Mouse (Mus musculus) liver, embryonic 13.5 days (tissue): Measurements from ENCODE around the gene Nfyc. TPM values are rescaled to one million over a fixed set of nuclear protein-coding genes. Genes with fewer than 3 reads are reported as not detected.

ENCODE experiments used
- ATAC-seq: fragments of 200-750 bp; cut with Nextera tagmentation; 2 replicates; pipeline ENCODE4 v1.8.0; 2017; ENCODE audit warnings: low read depth, mild to moderate bottlenecking, moderate number of reproducible peaks, moderate library complexity
- DNase-seq: peaks from one replicate; pipeline ENCODE4 v3.0.0; 2022
- H3K27ac ChIP-seq: fragments of 300-500 bp; sonication (generic); 2 replicates; pipeline ENCODE4 v1.5.1; 2015; ENCODE audit warnings: moderate library complexity, mild to moderate bottlenecking, inconsistent platforms
- H3K27me3 ChIP-seq: fragments of 300-500 bp; sonication (generic); 2 replicates; pipeline ENCODE4 v1.6.1; 2015; ENCODE audit warnings: mild to moderate bottlenecking, inconsistent platforms
- H3K36me3 ChIP-seq: fragments of 300-500 bp; sonication (generic); 2 replicates; pipeline ENCODE4 v1.6.1; 2015; ENCODE audit warnings: mild to moderate bottlenecking, inconsistent platforms
- H3K4me1 ChIP-seq: fragments of 300-500 bp; sonication (generic); replicated peaks from 2 replicates; pipeline ENCODE4 v1.6.1; 2015; ENCODE audit warnings: inconsistent platforms
- H3K4me2 ChIP-seq: fragments of 300-500 bp; sonication (generic); 2 replicates; pipeline ENCODE4 v1.6.1; 2015; ENCODE audit warnings: inconsistent platforms, mild to moderate bottlenecking, moderate library complexity
- H3K4me3 ChIP-seq: fragments of 300-500 bp; sonication (generic); replicated peaks from 2 replicates; pipeline ENCODE4 v1.5.1; 2015; ENCODE audit warnings: mild to moderate bottlenecking, inconsistent platforms
- H3K9ac ChIP-seq: fragments of 300-500 bp; sonication (generic); 2 replicates; pipeline ENCODE4 v1.6.1; 2015; ENCODE audit warnings: mild to moderate bottlenecking, inconsistent platforms
- H3K9me3 ChIP-seq: fragments of 300-500 bp; sonication (generic); replicated peaks from 2 replicates; pipeline ENCODE4 v1.6.1; 2016; ENCODE audit warnings: inconsistent platforms
- WGBS: fragments of 180-500 bp; shearing (Covaris S2); methylation state at CpG from one replicate; pipeline ENCODE4 v1.1.7; 2015; ENCODE audit not compliant: insufficient replicate concordance; 5-methylcytosine and 5-hydroxymethylcytosine counted together
- polyA plus RNA-seq: library from polyadenylated mRNA; unstranded; fragments of >200 nt; fragmentation: Nextera tagmentation; extraction: Ambion mirVana; gene quantifications from 2 replicates; pipeline ENCODE4 v1.2.1, GENCODE M21; 2015

Nfyc gene
- 54.1 and 60.4 TPM in 2 replicates for polyA plus RNA-seq

DNA sequence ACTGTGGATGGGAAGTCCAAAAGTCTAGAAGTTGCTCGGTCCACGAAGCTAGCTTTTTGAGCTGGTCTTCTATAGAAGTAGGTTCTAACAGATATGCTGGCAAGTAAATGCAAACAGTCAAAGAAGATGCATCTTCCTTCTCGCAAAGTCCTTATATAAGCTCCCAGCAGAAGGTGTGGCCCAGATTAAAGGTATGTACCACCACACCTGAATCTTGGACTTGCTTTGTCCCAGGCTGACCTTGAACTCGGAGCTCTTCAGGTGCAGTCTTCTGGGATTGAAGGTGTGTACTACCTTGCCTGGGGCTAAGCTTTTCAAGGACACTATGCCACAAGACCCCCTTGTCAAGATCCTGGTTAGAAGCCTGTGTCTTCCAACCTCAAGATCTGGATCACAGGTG is at the start of gene Nfyc:
Gene Nfyc (minus strand): TSS at position 101 of the 400 bp plus-strand sequence.
- Histone ChIP-seq H3K4me2 (no peak within 1 kb of the TSS), H3K9ac (no peak within 1 kb of the TSS), H3K36me3 (no peaks in the 10 kb centered on the region), H3K9me3 (no peaks in the 10 kb centered on the region), H3K4me3 (no peak within 1 kb of the TSS), H3K27ac (no peak within 1 kb of the TSS), H3K4me1 (peaks cover 4% of the 10 kb centered on the region), H3K27me3 (no peaks in the 10 kb centered on the region)
- DNase-seq, result no peak
- 71% methylated on average over 4 of the region's 4 CpGs for WGBS
- ATAC-seq, result no peak

DNA sequence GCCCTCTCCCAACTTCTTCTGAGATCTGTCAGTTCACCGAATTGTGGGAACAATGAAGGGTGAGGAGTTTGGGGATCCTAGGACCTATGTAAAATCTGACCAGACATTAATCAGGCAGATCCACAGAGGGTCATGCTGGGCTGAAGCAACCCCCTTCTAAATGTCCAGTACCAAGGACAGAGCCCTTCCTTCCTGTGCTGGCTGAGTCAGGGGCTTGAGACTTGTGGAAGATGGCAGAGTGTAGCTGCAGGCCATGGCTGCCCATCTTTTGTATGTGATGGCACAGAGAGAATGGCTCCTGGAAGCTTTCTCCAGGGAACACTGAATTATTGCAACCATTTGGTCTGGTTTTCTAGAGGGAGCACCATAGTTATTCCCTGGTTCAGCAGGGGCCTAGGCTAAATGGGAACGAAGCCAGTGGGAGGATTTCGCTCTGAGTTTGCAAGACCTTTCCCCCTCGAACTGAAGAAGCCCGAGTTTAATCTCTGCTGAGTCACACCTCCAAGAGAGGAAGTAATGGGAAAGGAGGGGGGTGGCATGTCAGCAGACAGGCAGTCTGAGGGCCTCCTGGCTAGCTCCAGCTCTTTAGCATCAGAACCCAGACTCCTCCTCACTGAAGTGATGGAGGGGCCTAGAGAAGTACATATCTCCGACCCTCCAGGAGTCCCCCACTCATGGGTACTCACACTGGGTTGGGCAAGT is 49.5 kb upstream of the Nfyc start:
- no peaks in the 10 kb centered on the region for H3K36me3 ChIP-seq
- ATAC-seq, result no peak
- H3K4me1 ChIP-seq, result peaks cover 11% of the 10 kb centered on the region
- no peak overlapping the region for H3K27ac ChIP-seq
- no peaks in the 10 kb centered on the region for H3K9me3 ChIP-seq
- no peak overlapping the region for H3K4me3 ChIP-seq
- no peak overlapping the region for H3K4me2 ChIP-seq
- H3K9ac ChIP-seq, result no peak overlapping the region
- 28% methylated on average over 6 of the region's 6 CpGs for WGBS
- peaks cover 4% of the 10 kb centered on the region; the same call in 1 of the 2 replicates for H3K27me3 ChIP-seq
- DNase-seq, result no peak

GRCm38 (mm10) chr4:120879386-120879785 is 48.0 kb upstream of the Nfyc start:
- no peaks in the 10 kb centered on the region for H3K36me3 ChIP-seq
- 0 out of 2 replicates have a peak, but pooled peaks cover 5% of the 10 kb centered on the region for H3K4me1 ChIP-seq
- H3K9me3 ChIP-seq, result no peaks in the 10 kb centered on the region
- no peaks in the 10 kb centered on the region for H3K27me3 ChIP-seq
- ATAC-seq, result no peak
- 25% methylated on average over 4 of the region's 4 CpGs for WGBS
- H3K4me3 ChIP-seq, result no peak overlapping the region
- no peak overlapping the region for H3K27ac ChIP-seq
- no peak for DNase-seq
- no peak overlapping the region for H3K4me2 ChIP-seq
- H3K9ac ChIP-seq, result no peak overlapping the region

DNA sequence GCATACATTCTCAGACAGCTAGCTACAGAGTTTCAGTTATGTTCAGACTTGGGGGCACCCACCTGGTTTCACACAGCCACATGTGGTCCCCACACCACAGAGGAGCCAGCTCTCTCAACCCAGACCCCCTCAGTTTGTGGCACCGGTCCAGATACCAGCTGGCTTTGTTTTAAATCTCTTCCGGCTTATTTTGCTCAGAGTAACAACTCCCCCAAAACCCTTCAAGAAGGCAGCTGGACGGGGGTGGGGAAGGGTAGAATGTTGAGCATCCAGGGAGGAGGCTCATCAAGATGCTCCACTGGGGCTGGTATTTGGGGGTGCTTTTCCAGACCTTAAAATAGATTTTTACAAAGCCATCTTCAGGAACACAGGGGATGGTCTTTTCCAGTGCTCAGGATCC is 47.4 kb upstream of the Nfyc start:
- no peak overlapping the region for H3K4me2 ChIP-seq
- 0 out of 2 replicates have a peak, but pooled peaks cover 5% of the 10 kb centered on the region for H3K4me1 ChIP-seq
- ATAC-seq (no peak), DNase-seq (no peak)
- H3K27ac ChIP-seq, result no peak overlapping the region
- no peaks in the 10 kb centered on the region for H3K9me3 ChIP-seq
- WGBS, result 63% methylated on average over 3 of the region's 3 CpGs
- H3K36me3 ChIP-seq, result no peaks in the 10 kb centered on the region
- no peak overlapping the region for H3K4me3 ChIP-seq
- H3K9ac ChIP-seq, result no peak overlapping the region
- H3K27me3 ChIP-seq, result no peaks in the 10 kb centered on the region

DNA sequence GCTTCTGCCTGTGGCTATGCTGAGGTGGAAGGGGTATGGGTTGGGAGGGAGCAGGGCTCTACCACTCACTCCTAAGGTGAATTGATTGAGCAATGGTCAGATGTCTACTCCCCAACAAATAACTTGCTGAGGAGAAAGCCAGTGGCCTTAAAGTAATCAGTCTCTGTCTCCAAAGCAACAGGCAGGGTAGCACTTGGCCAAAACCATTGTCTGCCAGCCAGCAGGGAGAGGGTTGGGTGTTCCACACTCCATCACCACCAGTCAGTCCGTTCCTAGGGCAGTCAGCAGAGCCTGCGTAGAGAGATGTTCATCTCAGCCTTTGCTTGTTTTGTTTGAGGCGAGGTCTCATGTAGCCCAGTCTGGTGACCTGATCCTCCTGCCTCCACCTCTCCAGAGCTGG is 44.6 kb upstream of the Nfyc start:
- Histone ChIP-seq H3K4me3 (no peak overlapping the region), H3K27me3 (0 out of 2 replicates have a peak, but pooled peaks cover 6% of the 10 kb centered on the region), H3K27ac (no peak overlapping the region), H3K9ac (no peak overlapping the region), H3K36me3 (no peaks in the 10 kb centered on the region), H3K4me2 (no peak overlapping the region), H3K4me1 (0 out of 2 replicates have a peak, but pooled peaks cover under 1% of the 10 kb centered on the region), H3K9me3 (no peaks in the 10 kb centered on the region)
- 63% methylated on average over 3 of the region's 3 CpGs for WGBS
- DNase-seq (no peak), ATAC-seq (no peak)

- no peaks in the 10 kb centered on the region for H3K36me3 ChIP-seq
- peaks cover 14% of the 10 kb centered on the region; the same call in 1 of the 2 replicates for H3K27me3 ChIP-seq
- H3K4me3 ChIP-seq, result no peak overlapping the region
- ATAC-seq, result no peak
- no peaks in the 10 kb centered on the region for H3K4me1 ChIP-seq
- H3K9ac ChIP-seq, result no peak overlapping the region
- no peak overlapping the region for H3K4me2 ChIP-seq
- H3K27ac ChIP-seq, result no peak overlapping the region
- H3K9me3 ChIP-seq, result no peaks in the 10 kb centered on the region
- DNase-seq, result no peak
- 42% methylated on average over 7 of the region's 7 CpGs for WGBS
These were observed 38.9 kb upstream of the Nfyc start for GRCm38 (mm10) chr4:120870262-120870748.

- ATAC-seq, result no peak
- H3K9ac ChIP-seq, result no peak overlapping the region
- no peaks in the 10 kb centered on the region for H3K36me3 ChIP-seq
- no peak overlapping the region for H3K4me2 ChIP-seq
- no peak overlapping the region for H3K27ac ChIP-seq
- H3K4me1 ChIP-seq, result no peaks in the 10 kb centered on the region
- H3K4me3 ChIP-seq, result no peak overlapping the region
- WGBS, result 41% methylated on average over 3 of the region's 3 CpGs
- peaks cover 14% of the 10 kb centered on the region; the same call in 1 of the 2 replicates for H3K27me3 ChIP-seq
- no peak for DNase-seq
- no peaks in the 10 kb centered on the region for H3K9me3 ChIP-seq
These were observed 37.6 kb upstream of the Nfyc start for GRCm38 (mm10) chr4:120868988-120869387.

DNA sequence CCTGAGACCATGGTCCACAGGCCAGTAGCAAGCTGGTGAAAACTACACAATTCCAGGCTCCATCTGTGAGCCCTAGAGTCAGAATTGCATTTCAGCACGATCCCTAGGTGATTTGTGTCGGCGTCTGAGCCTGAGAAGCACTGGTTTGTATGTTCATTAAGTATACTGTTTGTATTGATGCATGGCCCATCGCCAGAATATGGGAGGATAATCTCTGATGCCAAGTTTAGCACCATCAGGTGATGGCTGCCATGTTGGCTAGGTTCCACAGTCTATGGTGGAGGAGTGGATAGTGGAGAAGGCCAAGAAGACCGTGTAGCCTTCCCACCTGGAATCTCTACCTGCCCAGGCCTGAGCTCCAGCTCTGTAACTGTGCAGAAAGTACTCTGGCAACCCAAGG is 36.9 kb upstream of the Nfyc start:
- H3K4me1 ChIP-seq, result no peaks in the 10 kb centered on the region
- DNase-seq (no peak), ATAC-seq (no peak)
- H3K4me3 ChIP-seq, result no peak overlapping the region
- no peak overlapping the region for H3K27ac ChIP-seq
- WGBS, result 49% methylated on average over 5 of the region's 5 CpGs
- H3K4me2 ChIP-seq, result no peak overlapping the region
- H3K9ac ChIP-seq, result no peak overlapping the region
- H3K27me3 ChIP-seq, result peaks cover 14% of the 10 kb centered on the region; the same call in 1 of the 2 replicates
- H3K36me3 ChIP-seq, result no peaks in the 10 kb centered on the region
- no peaks in the 10 kb centered on the region for H3K9me3 ChIP-seq

DNA sequence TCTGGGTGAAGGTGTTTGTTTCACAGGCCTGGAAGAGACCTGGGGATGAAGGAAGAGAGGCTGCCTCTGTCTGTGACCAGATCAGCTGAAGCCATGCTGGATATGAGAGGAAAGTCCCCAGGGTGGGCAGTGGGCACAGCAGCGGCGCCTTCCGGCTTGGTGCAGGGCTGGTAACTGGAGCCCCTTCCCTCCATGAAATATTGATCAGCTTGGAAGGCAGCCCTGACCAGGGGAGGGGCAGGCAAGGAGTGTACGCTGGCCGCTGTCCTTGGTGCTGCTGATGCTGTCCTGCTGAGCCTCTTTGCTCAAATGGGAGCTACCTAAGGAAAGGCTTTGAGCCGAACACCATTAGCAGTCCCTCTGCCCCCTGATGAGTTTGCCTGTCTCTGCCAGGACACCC is 34.8 kb upstream of the Nfyc start:
- no peak overlapping the region for H3K27ac ChIP-seq
- WGBS, result 12% methylated on average over 6 of the region's 6 CpGs
- no peaks in the 10 kb centered on the region for H3K4me1 ChIP-seq
- no peaks in the 10 kb centered on the region for H3K9me3 ChIP-seq
- H3K9ac ChIP-seq, result no peak overlapping the region
- ATAC-seq (0 out of 2 replicates have a peak, but pooled peaks have one; percentile 34), DNase-seq (peak; percentile 19)
- no peaks in the 10 kb centered on the region for H3K36me3 ChIP-seq
- peaks cover 8% of the 10 kb centered on the region; the same call in 1 of the 2 replicates for H3K27me3 ChIP-seq
- no peak overlapping the region for H3K4me3 ChIP-seq
- H3K4me2 ChIP-seq, result no peak overlapping the region

DNA sequence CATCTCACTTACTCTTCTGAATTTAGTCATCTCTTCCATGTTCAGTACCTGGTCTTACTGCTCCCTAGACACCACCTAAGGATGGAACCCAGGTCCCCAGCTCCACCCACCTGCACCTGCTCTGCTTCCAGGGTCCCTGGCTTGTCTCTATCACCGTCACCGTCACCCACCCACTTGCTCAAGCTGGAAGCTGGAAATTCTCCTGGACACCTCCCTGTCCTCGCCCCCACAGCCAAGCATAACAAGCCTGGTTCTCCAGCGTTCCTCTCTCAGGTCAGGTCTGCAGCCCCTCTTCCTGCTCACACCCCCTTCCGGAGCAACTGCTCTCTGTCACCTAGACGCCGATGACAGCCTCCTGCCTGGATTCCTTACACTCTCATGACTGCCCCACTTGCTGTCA is 28.5 kb upstream of the Nfyc start:
- H3K4me2 ChIP-seq, result no peak overlapping the region
- no peak overlapping the region for H3K27ac ChIP-seq
- H3K36me3 ChIP-seq, result no peaks in the 10 kb centered on the region
- H3K4me3 ChIP-seq, result no peak overlapping the region
- peaks cover 44% of the 10 kb centered on the region for H3K27me3 ChIP-seq
- no peaks in the 10 kb centered on the region for H3K9me3 ChIP-seq
- DNase-seq (no peak), ATAC-seq (no peak)
- WGBS, result 52% methylated on average over 7 of the region's 7 CpGs
- no peak overlapping the region for H3K9ac ChIP-seq
- peaks cover 7% of the 10 kb centered on the region for H3K4me1 ChIP-seq

- WGBS, result 37% methylated on average over 5 of the region's 5 CpGs
- Histone ChIP-seq H3K9me3 (no peaks in the 10 kb centered on the region), H3K27ac (no peak overlapping the region), H3K4me2 (no peak overlapping the region), H3K9ac (no peak overlapping the region), H3K36me3 (no peaks in the 10 kb centered on the region), H3K27me3 (peaks cover 76% of the 10 kb centered on the region), H3K4me1 (peaks cover 11% of the 10 kb centered on the region), H3K4me3 (no peak overlapping the region)
- no peak for DNase-seq
- no peak for ATAC-seq
These were observed 25.0 kb upstream of the Nfyc start for GRCm38 (mm10) chr4:120856376-120856775.
